Mouse (Mus musculus) cerebellum, adult 9-10 months (tissue): ENCODE results near the gene Aoc2.

Experiments
- DNase-seq: peaks from one replicate; pipeline ENCODE4 v3.0.0; 2022

Gene Aoc2

GRCm38 (mm10) chr11:101324763-101325162, at the start of gene Aoc2:
TSS of gene Aoc2 (plus strand) at chr11:101325063.
- no peak for DNase-seq

- DNase-seq = no peak
Measured at GRCm38 (mm10) chr11:101275309-101275708, 49.6 kb upstream of the Aoc2 start.

- no peak for DNase-seq
Measured at GRCm38 (mm10) chr11:101276319-101277070, 48.4 kb upstream of the Aoc2 start.

- no peak for DNase-seq
Measured at GRCm38 (mm10) chr11:101277381-101278222, 47.3 kb upstream of the Aoc2 start.

GRCm38 (mm10) chr11:101278223-101279192, 46.4 kb upstream of the Aoc2 start, which contains the start of the genes Cntd1 and Coa3:
TSS of gene Cntd1 (plus strand) at chr11:101279012.
TSS of gene Coa3 (minus strand) at chr11:101279114.
- DNase-seq = peak; percentile 86

- no peak for DNase-seq
Measured at GRCm38 (mm10) chr11:101279193-101279569, 45.7 kb upstream of the Aoc2 start.

- no peak for DNase-seq
Measured at GRCm38 (mm10) chr11:101280837-101281236, 44.0 kb upstream of the Aoc2 start.

- no peak for DNase-seq
Measured at GRCm38 (mm10) chr11:101282896-101283295, 42.0 kb upstream of the Aoc2 start.

GRCm38 (mm10) chr11:101283805-101284204, 41.1 kb upstream of the Aoc2 start:
- no peak for DNase-seq

GRCm38 (mm10) chr11:101287306-101287705, 37.6 kb upstream of the Aoc2 start:
- DNase-seq = no peak

GRCm38 (mm10) chr11:101291231-101291630, 33.6 kb upstream of the Aoc2 start:
- DNase-seq = no peak

- DNase-seq = no peak
Measured at GRCm38 (mm10) chr11:101295191-101295590, 29.7 kb upstream of the Aoc2 start.

GRCm38 (mm10) chr11:101300881-101301280, 24.0 kb upstream of the Aoc2 start:
- DNase-seq = no peak

GRCm38 (mm10) chr11:101301299-101302003, 23.4 kb upstream of the Aoc2 start:
- DNase-seq = no peak

- peak; percentile 96 for DNase-seq
Measured at GRCm38 (mm10) chr11:101302004-101302798, 22.7 kb upstream of the Aoc2 start, which contains the start of gene Becn1. TSS of gene Becn1 (minus strand) at chr11:101302286.

GRCm38 (mm10) chr11:101307744-101308143, 17.1 kb upstream of the Aoc2 start:
- no peak for DNase-seq

- DNase-seq = no peak
Measured at GRCm38 (mm10) chr11:101311083-101311482, 13.8 kb upstream of the Aoc2 start.

GRCm38 (mm10) chr11:101312150-101312549, 12.7 kb upstream of the Aoc2 start:
- DNase-seq = no peak

- DNase-seq = no peak
Measured at GRCm38 (mm10) chr11:101314567-101314966, 10.3 kb upstream of the Aoc2 start.

- no peak for DNase-seq
Measured at GRCm38 (mm10) chr11:101315082-101315650, 9.7 kb upstream of the Aoc2 start.
